Mouse (Mus musculus) right cerebral cortex, postnatal 25 days (tissue): ENCODE data around the gene Cryab.

Experiments
- DNase-seq: peaks from one replicate; pipeline ENCODE4 v3.0.0; 2022

Cryab gene

GRCm38 (mm10) chr9:50800985-50801384 lies 49.9 kb downstream of the Cryab start:
- DNase-seq = no peak

- no peak for DNase-seq
Measured at GRCm38 (mm10) chr9:50803055-50803671, 52.0 kb downstream of the Cryab start.
